Mouse (Mus musculus) forebrain, embryonic 14.5 days (tissue): ENCODE measurements around the gene Myh13. TPM values are rescaled to one million over a fixed set of nuclear protein-coding genes. Genes with fewer than 3 reads are reported as not detected.

ENCODE experiments used
- ATAC-seq: fragments of 200-750 bp; cut with Nextera tagmentation; 2 replicates; pipeline ENCODE4 v1.8.0; 2017; ENCODE audit warnings: mild to moderate bottlenecking, moderate library complexity
- DNase-seq: peaks from one replicate; pipeline ENCODE4 v3.0.0-alpha.2; 2015; ENCODE audit warnings: low spot score
- H3K27ac ChIP-seq: fragments of 300-500 bp; sonication (generic); 2 replicates; pipeline ENCODE4 v1.5.1; 2014; ENCODE audit warnings: low read depth, mild to moderate bottlenecking, control low read depth, low read length, moderate library complexity
- H3K27me3 ChIP-seq: fragments of 300-500 bp; sonication (generic); replicated peaks from 2 replicates; pipeline ENCODE4 v1.6.1; 2014; ENCODE audit warnings: low read length, control low read depth, mixed read lengths; ENCODE audit not compliant: control insufficient read depth, insufficient read depth
- H3K36me3 ChIP-seq: fragments of 300-500 bp; sonication (generic); 2 replicates; pipeline ENCODE4 v1.6.1; 2014; ENCODE audit warnings: low read length, control low read depth; ENCODE audit not compliant: control insufficient read depth, insufficient read depth
- H3K4me1 ChIP-seq: fragments of 300-500 bp; sonication (generic); 2 replicates; pipeline ENCODE4 v1.6.1; 2014; ENCODE audit warnings: antibody characterized with exemption, low read length, control low read depth; ENCODE audit not compliant: control insufficient read depth, insufficient read depth
- H3K4me2 ChIP-seq: fragments of 300-500 bp; sonication (generic); 2 replicates; pipeline ENCODE4 v1.6.1; 2014; ENCODE audit warnings: mild to moderate bottlenecking, control low read depth, low read length
- H3K4me3 ChIP-seq: fragments of 300-500 bp; sonication (generic); 2 replicates; pipeline ENCODE4 v1.5.1; 2014; ENCODE audit warnings: low read depth, low read length, control low read depth
- H3K9ac ChIP-seq: fragments of 300-500 bp; sonication (generic); 2 replicates; pipeline ENCODE4 v1.6.1; 2014; ENCODE audit warnings: mild to moderate bottlenecking, low read length, control low read depth, moderate library complexity
- H3K9me3 ChIP-seq: fragments of 300-500 bp; sonication (generic); replicated peaks from 2 replicates; pipeline ENCODE4 v1.6.1; 2016; ENCODE audit warnings: low read length, control low read depth, mixed read lengths; ENCODE audit not compliant: control insufficient read depth
- WGBS: fragments of 180-500 bp; shearing (Covaris S2); extraction: QIAGEN DNeasy Blood & Tissue Kit; methylation state at CpG from one replicate; pipeline ENCODE4 v1.1.7; 2014; 5-methylcytosine and 5-hydroxymethylcytosine counted together
- polyA plus RNA-seq: library from polyadenylated mRNA; unstranded; fragments of >200 nt; fragmentation: Nextera tagmentation; extraction: Ambion mirVana; gene quantifications from 2 replicates; pipeline ENCODE4 v1.2.1, GENCODE M21; 2014

The Myh13 gene
- polyA plus RNA-seq, result not detected in 2 replicates

GRCm38 (mm10) chr11:67321358-67321757, at the start of gene Myh13:
Gene Myh13, plus strand, starts transcription at chr11:67321658.
- WGBS, result 85% methylated on average over 7 of the region's 7 CpGs
- Histone ChIP-seq H3K9ac (no peak within 1 kb of the TSS), H3K4me1 (no peaks in the 10 kb centered on the region), H3K9me3 (no peaks in the 10 kb centered on the region), H3K4me3 (no peak within 1 kb of the TSS), H3K27me3 (no peaks in the 10 kb centered on the region), H3K27ac (no peak within 1 kb of the TSS), H3K36me3 (no peaks in the 10 kb centered on the region), H3K4me2 (no peak within 1 kb of the TSS)
- ATAC-seq (no peak), DNase-seq (no peak)

DNA sequence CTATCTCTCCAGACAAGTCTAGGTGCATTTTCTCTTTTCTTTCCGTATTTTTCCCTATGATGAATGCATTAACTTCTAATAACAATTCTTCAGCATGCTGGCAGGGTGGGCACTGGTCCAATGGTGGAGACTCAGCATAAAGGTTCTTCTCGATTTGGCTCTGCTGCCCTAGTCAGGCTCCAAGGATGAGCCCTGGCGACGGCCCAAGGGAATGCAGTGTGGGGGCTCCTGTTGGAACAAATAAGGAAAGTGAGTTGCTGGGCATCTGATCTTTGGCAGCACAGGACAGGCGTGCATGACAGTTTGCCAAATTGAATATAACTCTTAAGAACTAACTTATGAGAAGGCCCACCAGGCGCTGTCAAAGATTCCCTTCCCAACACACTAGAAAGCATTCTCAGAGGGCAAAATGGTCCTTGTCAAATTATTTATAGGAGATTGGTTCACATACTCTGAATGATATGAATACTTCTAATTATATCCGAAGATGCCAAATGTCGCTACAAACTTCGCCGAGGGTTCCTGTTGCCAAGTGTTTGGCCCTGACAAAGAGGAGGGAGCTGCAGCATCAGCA, 44.8 kb upstream of the Myh13 start, which contains the start of gene Myh8:
Gene Myh8, plus strand, starts transcription at position 524 of the 574 bp plus-strand sequence.
- DNase-seq (peak; percentile 61), ATAC-seq (no peak)
- no peak within 1 kb of the TSS for H3K4me3 ChIP-seq
- no peaks in the 10 kb centered on the region for H3K27me3 ChIP-seq
- 67% methylated on average over 10 of the region's 10 CpGs for WGBS
- no peaks in the 10 kb centered on the region for H3K36me3 ChIP-seq
- no peak within 1 kb of the TSS for H3K4me2 ChIP-seq
- H3K27ac ChIP-seq, result no peak within 1 kb of the TSS
- no peak within 1 kb of the TSS for H3K9ac ChIP-seq
- H3K4me1 ChIP-seq, result no peaks in the 10 kb centered on the region
- H3K9me3 ChIP-seq, result no peaks in the 10 kb centered on the region

DNA sequence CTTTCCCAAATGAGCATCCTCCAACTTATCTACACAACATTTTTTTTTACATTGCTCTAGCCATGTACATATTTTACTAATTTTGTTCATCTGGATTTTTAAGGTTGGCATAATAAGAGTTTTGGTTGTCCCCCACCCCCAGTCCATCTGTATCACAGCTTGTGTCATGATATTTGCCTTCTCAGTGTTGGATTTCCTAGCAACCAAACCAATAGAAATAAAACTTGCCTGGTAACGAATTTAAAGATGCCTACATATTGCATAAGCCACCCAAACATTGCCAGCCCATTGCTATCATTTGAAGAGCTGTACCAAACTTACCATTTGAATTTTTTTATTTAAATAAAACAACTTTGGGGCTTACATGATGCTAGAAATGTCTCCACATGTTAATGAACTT, 28.0 kb upstream of the Myh13 start:
- DNase-seq (no peak), ATAC-seq (no peak)
- Histone ChIP-seq H3K4me3 (no peak overlapping the region), H3K27ac (no peak overlapping the region), H3K9ac (no peak overlapping the region), H3K36me3 (no peaks in the 10 kb centered on the region), H3K4me2 (no peak overlapping the region), H3K4me1 (no peaks in the 10 kb centered on the region), H3K27me3 (no peaks in the 10 kb centered on the region), H3K9me3 (no peaks in the 10 kb centered on the region)
- WGBS, result 86% methylated on average over 1 of the region's 1 CpGs

GRCm38 (mm10) chr11:67313733-67314452, 7.6 kb upstream of the Myh13 start:
- H3K4me1 ChIP-seq, result no peaks in the 10 kb centered on the region
- no peak overlapping the region for H3K27ac ChIP-seq
- WGBS, result 63% methylated on average over 15 of the region's 15 CpGs
- H3K9me3 ChIP-seq, result no peaks in the 10 kb centered on the region
- no peak overlapping the region for H3K4me3 ChIP-seq
- H3K9ac ChIP-seq, result no peak overlapping the region
- ATAC-seq (no peak), DNase-seq (no peak)
- H3K4me2 ChIP-seq, result no peak overlapping the region
- H3K27me3 ChIP-seq, result no peaks in the 10 kb centered on the region
- no peaks in the 10 kb centered on the region for H3K36me3 ChIP-seq

- DNase-seq, result no peak
- no peak for ATAC-seq
- 39% methylated on average over 2 of the region's 2 CpGs for WGBS
- no peaks in the 10 kb centered on the region for H3K27me3 ChIP-seq
- H3K27ac ChIP-seq, result no peak overlapping the region
- no peak overlapping the region for H3K9ac ChIP-seq
- H3K4me1 ChIP-seq, result no peaks in the 10 kb centered on the region
- no peaks in the 10 kb centered on the region for H3K9me3 ChIP-seq
- H3K4me3 ChIP-seq, result no peak overlapping the region
- H3K36me3 ChIP-seq, result no peaks in the 10 kb centered on the region
- H3K4me2 ChIP-seq, result no peak overlapping the region
Observed at GRCm38 (mm10) chr11:67326536-67326935, 5.1 kb downstream of the Myh13 start.

- Histone ChIP-seq H3K27ac (no peak overlapping the region), H3K4me1 (no peaks in the 10 kb centered on the region), H3K9ac (no peak overlapping the region), H3K27me3 (no peaks in the 10 kb centered on the region), H3K9me3 (no peaks in the 10 kb centered on the region), H3K4me3 (no peak overlapping the region), H3K36me3 (no peaks in the 10 kb centered on the region), H3K4me2 (no peak overlapping the region)
- WGBS, result 55% methylated on average over 3 of the region's 3 CpGs
- DNase-seq (no peak), ATAC-seq (no peak)
Observed at GRCm38 (mm10) chr11:67344556-67344955, 23.1 kb downstream of the Myh13 start.

DNA sequence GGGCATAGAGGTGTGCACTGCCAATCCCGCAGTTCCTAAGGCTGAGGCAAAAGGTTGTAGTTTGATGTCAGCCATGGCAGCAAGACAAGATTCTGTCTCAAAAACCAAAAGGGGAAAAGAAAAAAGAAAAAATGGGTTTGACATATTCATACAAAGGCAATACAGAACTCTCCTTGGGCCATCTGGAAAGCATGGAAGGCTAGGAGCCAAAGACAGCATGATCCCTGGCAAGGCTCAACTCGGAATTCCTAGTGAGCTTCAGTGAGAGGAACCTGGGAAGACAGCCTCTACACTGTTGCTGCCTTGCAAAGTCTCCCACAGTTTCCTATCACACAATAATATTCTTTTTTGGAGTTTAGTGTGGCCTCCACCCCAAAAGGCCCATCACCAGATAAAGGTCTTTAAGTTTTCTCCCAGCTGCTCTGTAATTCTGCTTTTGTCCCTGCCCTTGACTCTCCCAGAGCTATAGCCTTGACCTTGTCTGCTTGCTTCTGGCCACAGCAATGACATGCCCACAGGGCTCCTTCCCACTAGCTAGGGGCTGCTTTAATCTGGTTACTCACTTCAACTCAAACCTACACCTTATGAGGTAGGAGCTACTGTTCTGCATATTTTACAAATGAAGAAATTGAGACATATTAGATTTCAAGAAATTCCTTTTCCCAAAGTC, 23.9 kb downstream of the Myh13 start:
- DNase-seq (no peak), ATAC-seq (no peak)
- Histone ChIP-seq H3K27me3 (no peaks in the 10 kb centered on the region), H3K27ac (no peak overlapping the region), H3K4me1 (no peaks in the 10 kb centered on the region), H3K4me3 (no peak overlapping the region), H3K4me2 (no peak overlapping the region), H3K9me3 (no peaks in the 10 kb centered on the region), H3K36me3 (no peaks in the 10 kb centered on the region), H3K9ac (no peak overlapping the region)
- 68% methylated on average over 2 of the region's 2 CpGs for WGBS

DNA sequence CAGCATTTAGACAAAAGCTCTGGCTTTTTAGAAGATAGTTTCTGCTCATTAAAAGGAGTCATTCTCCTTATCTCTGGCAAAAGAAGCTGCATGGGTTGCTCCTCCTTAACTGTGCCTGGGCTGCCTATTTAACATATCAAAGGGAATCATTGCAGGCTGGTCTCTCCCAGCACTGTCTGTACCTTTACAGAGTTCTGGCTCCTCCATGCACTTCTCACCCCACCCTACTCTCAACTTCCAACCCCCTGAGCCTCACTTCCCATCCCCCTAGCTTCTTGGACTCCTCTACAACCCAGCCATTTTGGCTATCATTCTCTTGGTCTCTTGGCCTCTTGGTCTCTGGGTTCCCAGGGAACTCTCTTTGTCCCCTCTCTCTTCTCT, 24.4 kb downstream of the Myh13 start:
- Histone ChIP-seq H3K4me2 (no peak overlapping the region), H3K9ac (no peak overlapping the region), H3K27me3 (no peaks in the 10 kb centered on the region), H3K4me3 (no peak overlapping the region), H3K4me1 (no peaks in the 10 kb centered on the region), H3K9me3 (no peaks in the 10 kb centered on the region), H3K36me3 (no peaks in the 10 kb centered on the region), H3K27ac (no peak overlapping the region)
- no peak for ATAC-seq
- DNase-seq, result no peak
